Comparison of ENCODE assay signal across 1 mouse cellular context in genomic region chr19:5456922-5457745, GRCm38 (mm10).
A peak's percentile ranks its signal among the peaks of the same experiment; 100 is the strongest.
TF ChIP-seq lines count a peak whose summit lies in the region.

No protein-coding gene starts in this region.

TF ChIP-seq in CH12.LX, 34 proteins besides CTCF, POLR2A, EP300 and RAD21 (continued from another document):
- TF ChIP-seq ZNF384 (IDR thresholded peaks at IDR 0.05; ENCODE audit: low read depth, low read length) (no peak), ZMIZ1 (IDR thresholded peaks at IDR 0.05; ENCODE audit: low read depth, low read length) (peak; percentile 73), TCF12 (IDR thresholded peaks at IDR 0.05; ENCODE audit: low read depth, low read length) (peak; percentile 36; the same call in 1 of the 2 replicates), MXI1 (IDR thresholded peaks at IDR 0.05; ENCODE audit: low read depth, low read length) (peak; percentile 66; the same call in 1 of the 2 replicates), MAZ (IDR thresholded peaks at IDR 0.05; ENCODE audit: low read depth, low read length) (0 out of 2 replicates have a peak, but pooled peaks have one; percentile 49), CHD2 (IDR thresholded peaks at IDR 0.05; ENCODE audit: low read length) (no peak), NELFE (IDR thresholded peaks at IDR 0.05; ENCODE audit: low read depth, low read length) (peak; percentile 94), GABPA (IDR thresholded peaks at IDR 0.05; ENCODE audit: insufficient replicate concordance, low read depth, low read length) (no peak), E2F4 (IDR thresholded peaks at IDR 0.05; ENCODE audit: insufficient replicate concordance, low read depth, low read length) (no peak), USF1 (IDR thresholded peaks at IDR 0.05; ENCODE audit: low read depth, low read length) (no peak; the same call in 1 of the 2 replicates), PAX5 (IDR thresholded peaks at IDR 0.05; ENCODE audit: low read length) (no peak), POLR2AphosphoS2 (IDR thresholded peaks at IDR 0.05; ENCODE audit: low read depth, low read length) (peak; percentile 76; the same call in 1 of the 2 replicates), CHD1 (IDR thresholded peaks at IDR 0.05; ENCODE audit: low read depth, low read length) (no peak), BHLHE40 (IDR thresholded peaks at IDR 0.05; ENCODE audit: low read depth, low read length) (no peak; the same call in 1 of the 2 replicates), NRF1 (IDR thresholded peaks at IDR 0.05; ENCODE audit: low read depth, low read length) (peak; percentile 23; the same call in 1 of the 2 replicates), MYC (IDR thresholded peaks at IDR 0.05; ENCODE audit: low read depth, low read length) (peak; percentile 28; the same call in 1 of the 2 replicates), MEF2A (IDR thresholded peaks at IDR 0.05; ENCODE audit: borderline replicate concordance, low read depth, low read length) (no peak), MAX (IDR thresholded peaks at IDR 0.05; ENCODE audit: low read length) (peak; percentile 85), USF2 (conservative IDR thresholded peaks at IDR 0.05; ENCODE audit: low read depth, low read length) (no peak), SMC3 (IDR thresholded peaks at IDR 0.05; ENCODE audit: low read depth, low read length) (no peak), IRF4 (IDR thresholded peaks at IDR 0.05; ENCODE audit: low read depth, low read length) (no peak), UBTF (IDR thresholded peaks at IDR 0.05; ENCODE audit: low read depth, low read length) (peak; percentile 91; the same call in 1 of the 2 replicates), ZKSCAN1 (IDR thresholded peaks at IDR 0.05; ENCODE audit: borderline replicate concordance, low read depth, low read length) (no peak), TBP (conservative IDR thresholded peaks at IDR 0.05; ENCODE audit: low read depth, low read length) (peak; percentile 66), KAT2A (IDR thresholded peaks at IDR 0.05; ENCODE audit: insufficient replicate concordance, low read length) (no peak), HCFC1 (IDR thresholded peaks at IDR 0.05; ENCODE audit: low read depth, low read length) (no peak; the same call in 1 of the 2 replicates), ETS1 (conservative IDR thresholded peaks at IDR 0.05; ENCODE audit: low read depth, low read length) (no peak), RCOR1 (conservative IDR thresholded peaks at IDR 0.05; ENCODE audit: low read depth, low read length) (no peak), SIN3A (IDR thresholded peaks at IDR 0.05; ENCODE audit: low read length) (no peak), ZC3H11A (IDR thresholded peaks at IDR 0.05; ENCODE audit: low read depth, low read length) (no peak), JUND (conservative IDR thresholded peaks at IDR 0.05; ENCODE audit: low read depth, low read length) (no peak), JUN (IDR thresholded peaks at IDR 0.05; ENCODE audit: insufficient read depth, low read depth, low read length) (no peak)
